Mouse (Mus musculus): ENCODE measurements around the gene Aqp6. TPM values are rescaled to one million over a fixed set of nuclear protein-coding genes. Genes with fewer than 3 reads are reported as not detected.

The Aqp6 gene
- polyA plus RNA-seq, 1 experiment from 2014 or later: 2.3 TPM

GRCm38 (mm10) chr15:99589237-99589636 lies 12.0 kb upstream of the Aqp6 start:
- H3K9ac ChIP-seq (ENCODE audit: low read depth, low read length): no peak overlapping the region
- no peak for TF ChIP-seq CTCF (IDR thresholded peaks at IDR 0.05; ENCODE audit: low read depth)
- H3K9me3 ChIP-seq (replicated peaks; ENCODE audit: low read length): no peaks in the 10 kb centered on the region
- DNase-seq (ENCODE audit: low spot score) (no peak), ATAC-seq (replicated peaks; ENCODE audit: low FRiP score, low read depth) (no peak)
- H3K27me3 ChIP-seq (ENCODE audit: insufficient read depth, low read length): peaks cover 61% of the 10 kb centered on the region
- 4% methylated on average over 9 of the region's 9 CpGs for WGBS
- H3K4me1 ChIP-seq (replicated peaks; ENCODE audit: insufficient read depth, low read length): peaks cover 16% of the 10 kb centered on the region
- H3K27ac ChIP-seq: no peak overlapping the region
- H3K4me3 ChIP-seq (replicated peaks; ENCODE audit: low read depth, low read length): no peak overlapping the region
- no peak overlapping the region for H3K4me2 ChIP-seq (ENCODE audit: low read length)
- H3K36me3 ChIP-seq (ENCODE audit: insufficient read depth, low read length): no peaks in the 10 kb centered on the region

- H3K4me1 ChIP-seq (replicated peaks; ENCODE audit: insufficient read depth, low read length): peaks cover 11% of the 10 kb centered on the region
- no peak for TF ChIP-seq CTCF (IDR thresholded peaks at IDR 0.05; ENCODE audit: low read depth)
- H3K9me3 ChIP-seq (replicated peaks; ENCODE audit: low read length): no peaks in the 10 kb centered on the region
- H3K36me3 ChIP-seq (ENCODE audit: insufficient read depth, low read length): no peaks in the 10 kb centered on the region
- H3K4me2 ChIP-seq (ENCODE audit: low read length): no peak overlapping the region
- no peak overlapping the region for H3K27ac ChIP-seq
- ATAC-seq (replicated peaks; ENCODE audit: low FRiP score, low read depth) (no peak), DNase-seq (ENCODE audit: low spot score) (no peak)
- peaks cover 62% of the 10 kb centered on the region for H3K27me3 ChIP-seq (ENCODE audit: insufficient read depth, low read length)
- no peak overlapping the region for H3K4me3 ChIP-seq (replicated peaks; ENCODE audit: low read depth, low read length)
- H3K9ac ChIP-seq (ENCODE audit: low read depth, low read length): no peak overlapping the region
- 39% methylated on average over 7 of the region's 7 CpGs for WGBS
Measured at GRCm38 (mm10) chr15:99589704-99590103, 11.5 kb upstream of the Aqp6 start.

- 2% methylated on average over 75 of the region's 83 CpGs for WGBS
- no peak for DNase-seq (ENCODE audit: low spot score)
- no peaks in the 10 kb centered on the region for H3K36me3 ChIP-seq (ENCODE audit: insufficient read depth, low read length)
- peaks cover 7% of the 10 kb centered on the region; the same call in 1 of the 2 replicates for H3K4me1 ChIP-seq (replicated peaks; ENCODE audit: insufficient read depth, low read length)
- H3K9ac ChIP-seq (ENCODE audit: low read depth, low read length): peak within 1 kb of the TSS; percentile 40
- H3K27ac ChIP-seq: no peak within 1 kb of the TSS
- peak within 1 kb of the TSS; percentile 51 for H3K4me2 ChIP-seq (ENCODE audit: low read length)
- no peaks in the 10 kb centered on the region for H3K9me3 ChIP-seq (replicated peaks; ENCODE audit: low read length)
- peaks cover 61% of the 10 kb centered on the region for H3K27me3 ChIP-seq (ENCODE audit: insufficient read depth, low read length)
- ATAC-seq (replicated peaks; ENCODE audit: low FRiP score, low read depth): peak; percentile 49; the same call in 1 of the 2 replicates
- TF ChIP-seq CTCF (IDR thresholded peaks at IDR 0.05; ENCODE audit: low read depth): no peak
- peak within 1 kb of the TSS; percentile 26 for H3K4me3 ChIP-seq (replicated peaks; ENCODE audit: low read depth, low read length)
Measured at GRCm38 (mm10) chr15:99590429-99591084, 10.6 kb upstream of the Aqp6 start, which contains the start of gene Aqp5. Gene Aqp5 (plus strand): TSS chr15:99590782.

- WGBS: 61% methylated on average over 8 of the region's 8 CpGs
Measured at GRCm38 (mm10) chr15:99592177-99592576, 9.0 kb upstream of the Aqp6 start.

GRCm38 (mm10) chr15:99592877-99593276 lies 8.3 kb upstream of the Aqp6 start:
- Histone ChIP-seq H3K27me3 (ENCODE audit: insufficient read depth, low read length) (peaks cover 56% of the 10 kb centered on the region), H3K4me1 (replicated peaks; ENCODE audit: insufficient read depth, low read length) (peaks cover 7% of the 10 kb centered on the region; the same call in 1 of the 2 replicates), H3K4me2 (ENCODE audit: low read length) (no peak overlapping the region), H3K9ac (ENCODE audit: low read depth, low read length) (no peak overlapping the region), H3K9me3 (replicated peaks; ENCODE audit: low read length) (no peaks in the 10 kb centered on the region), H3K36me3 (ENCODE audit: insufficient read depth, low read length) (no peaks in the 10 kb centered on the region), H3K4me3 (replicated peaks; ENCODE audit: low read depth, low read length) (no peak overlapping the region), H3K27ac (no peak overlapping the region)
- WGBS: 76% methylated on average over 5 of the region's 5 CpGs
- ATAC-seq (replicated peaks; ENCODE audit: low FRiP score, low read depth): no peak
- TF ChIP-seq CTCF (IDR thresholded peaks at IDR 0.05; ENCODE audit: low read depth): no peak
- no peak for DNase-seq (ENCODE audit: low spot score)

More at GRCm38 (mm10) chr15:99592177-99592576, 9.0 kb upstream of the Aqp6 start:
- Histone ChIP-seq H3K4me2 (ENCODE audit: low read length) (no peak overlapping the region), H3K27me3 (ENCODE audit: insufficient read depth, low read length) (peaks cover 56% of the 10 kb centered on the region), H3K36me3 (ENCODE audit: insufficient read depth, low read length) (no peaks in the 10 kb centered on the region), H3K4me3 (replicated peaks; ENCODE audit: low read depth, low read length) (no peak overlapping the region), H3K4me1 (replicated peaks; ENCODE audit: insufficient read depth, low read length) (peaks cover 7% of the 10 kb centered on the region; the same call in 1 of the 2 replicates), H3K9me3 (replicated peaks; ENCODE audit: low read length) (no peaks in the 10 kb centered on the region), H3K9ac (ENCODE audit: low read depth, low read length) (no peak overlapping the region), H3K27ac (no peak overlapping the region)
- TF ChIP-seq CTCF (IDR thresholded peaks at IDR 0.05; ENCODE audit: low read depth): no peak
- ATAC-seq (replicated peaks; ENCODE audit: low FRiP score, low read depth) (no peak), DNase-seq (ENCODE audit: low spot score) (no peak)

- ATAC-seq (replicated peaks; ENCODE audit: low FRiP score, low read depth): no peak
- WGBS: 74% methylated on average over 10 of the region's 10 CpGs
Measured at GRCm38 (mm10) chr15:99594951-99595350, 6.2 kb upstream of the Aqp6 start.

More at GRCm38 (mm10) chr15:99594951-99595350, 6.2 kb upstream of the Aqp6 start:
- no peak for DNase-seq (ENCODE audit: low spot score)
- Histone ChIP-seq H3K4me1 (replicated peaks; ENCODE audit: insufficient read depth, low read length) (peaks cover 7% of the 10 kb centered on the region; the same call in 1 of the 2 replicates), H3K4me3 (replicated peaks; ENCODE audit: low read depth, low read length) (no peak overlapping the region), H3K27ac (no peak overlapping the region), H3K27me3 (ENCODE audit: insufficient read depth, low read length) (peaks cover 39% of the 10 kb centered on the region), H3K36me3 (ENCODE audit: insufficient read depth, low read length) (no peaks in the 10 kb centered on the region), H3K9ac (ENCODE audit: low read depth, low read length) (no peak overlapping the region), H3K9me3 (replicated peaks; ENCODE audit: low read length) (no peaks in the 10 kb centered on the region), H3K4me2 (ENCODE audit: low read length) (no peak overlapping the region)
- no peak for TF ChIP-seq CTCF (IDR thresholded peaks at IDR 0.05; ENCODE audit: low read depth)

All from kidney, postnatal 0 days (tissue).